10 mouse cellular contexts compared by ENCODE assay signal in the genomic region with DNA sequence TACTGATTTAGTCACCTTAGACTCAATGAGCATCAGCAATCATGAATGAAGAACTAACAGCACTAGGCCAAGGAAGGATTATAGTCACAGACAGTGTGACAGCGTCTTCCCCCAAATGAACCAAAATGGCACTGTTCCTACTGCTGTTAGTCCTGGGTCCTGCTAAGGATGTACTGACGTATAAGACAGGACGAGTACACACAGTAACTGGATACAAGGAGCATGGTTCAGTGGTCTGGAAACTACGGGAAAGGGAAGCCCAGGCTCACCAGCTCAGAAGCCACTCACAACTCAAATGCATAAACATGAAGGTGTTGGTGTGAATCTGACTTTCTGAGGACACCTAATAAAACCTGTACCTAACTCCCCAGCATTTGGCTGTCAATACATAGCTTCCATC.
"Had no signal": no experiment of that assay in that cellular context is flagged by ENCODE, and none has a peak within 500 bp of the region (broad histone marks: within the 10 kb centered on the region; RNA-seq: fewer than 3 reads in every experiment).

No protein-coding gene starts in this region.

- H3K9ac ChIP-seq: liver, embryonic 15.5 days; midbrain, embryonic 13.5 days; neural tube, embryonic 12.5 days had no signal

- H3K4me3 ChIP-seq: left cerebral cortex, adult 2 months; liver, embryonic 15.5 days; midbrain, embryonic 13.5 days; neural tube, embryonic 12.5 days had no signal

- H3K27ac ChIP-seq: left cerebral cortex, adult 2 months; liver, embryonic 15.5 days; midbrain, embryonic 13.5 days; neural tube, embryonic 12.5 days; stomach, postnatal 0 days had no signal

- ATAC-seq: lung, postnatal 0 days; midbrain, embryonic 13.5 days had no signal

- H3K9me3 ChIP-seq: liver, embryonic 15.5 days; midbrain, embryonic 13.5 days; neural tube, embryonic 12.5 days had no signal

- H3K4me1 ChIP-seq: neural tube, embryonic 12.5 days had no signal

- DNase-seq: kidney, postnatal 25 days; lung, adult 2 months; lung, postnatal 36 days; thymus, postnatal 4 days had no signal

- H3K4me2 ChIP-seq: liver, embryonic 15.5 days; midbrain, embryonic 13.5 days; neural tube, embryonic 12.5 days had no signal

- H3K27me3 ChIP-seq: liver, embryonic 15.5 days; midbrain, embryonic 13.5 days; neural tube, embryonic 12.5 days had no signal
